Mouse (Mus musculus): ENCODE measurements around the gene Tcea3. TPM values are rescaled to one million over a fixed set of nuclear protein-coding genes. Genes with fewer than 3 reads are reported as not detected.

Gene Tcea3
- polyA plus RNA-seq, 1 experiment from 2014 or later: 3.6 TPM

DNA sequence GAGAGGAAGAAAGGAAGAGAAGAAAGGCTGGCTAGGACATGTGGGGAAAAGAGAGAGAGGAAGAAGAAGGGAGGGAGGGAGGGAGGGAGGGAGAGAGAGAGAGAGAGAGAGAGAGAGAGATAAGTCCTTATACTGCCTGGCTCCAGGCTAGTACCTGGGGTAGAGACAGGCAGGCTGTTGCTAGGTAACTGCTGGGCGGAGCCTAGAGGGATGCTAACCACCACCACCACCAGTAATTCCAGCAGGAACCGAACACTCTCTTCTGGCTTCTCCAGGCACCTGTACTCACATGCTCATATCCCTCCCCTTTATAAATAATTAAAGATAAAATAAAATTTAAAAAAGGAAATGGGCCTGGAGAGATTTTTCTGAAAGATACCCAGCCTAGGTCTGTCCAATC lies 36.3 kb downstream of the Tcea3 start:
- ATAC-seq (ENCODE audit: insufficient number of reproducible peaks, insufficient read depth, low FRiP score, low TSS enrichment, low read depth): no peak
- Histone ChIP-seq H3K4me1 (peaks cover 38% of the 10 kb centered on the region), H3K9me3 (no peaks in the 10 kb centered on the region), H3K4me3 (no peak overlapping the region), H3K9ac (no peak overlapping the region), H3K4me2 (peak overlapping the region; percentile 91), H3K27ac (peak overlapping the region; percentile 94), H3K27me3 (peaks cover 1% of the 10 kb centered on the region), H3K36me3 (peaks cover 18% of the 10 kb centered on the region)
- WGBS: 4% methylated on average over 2 of the region's 2 CpGs

DNA sequence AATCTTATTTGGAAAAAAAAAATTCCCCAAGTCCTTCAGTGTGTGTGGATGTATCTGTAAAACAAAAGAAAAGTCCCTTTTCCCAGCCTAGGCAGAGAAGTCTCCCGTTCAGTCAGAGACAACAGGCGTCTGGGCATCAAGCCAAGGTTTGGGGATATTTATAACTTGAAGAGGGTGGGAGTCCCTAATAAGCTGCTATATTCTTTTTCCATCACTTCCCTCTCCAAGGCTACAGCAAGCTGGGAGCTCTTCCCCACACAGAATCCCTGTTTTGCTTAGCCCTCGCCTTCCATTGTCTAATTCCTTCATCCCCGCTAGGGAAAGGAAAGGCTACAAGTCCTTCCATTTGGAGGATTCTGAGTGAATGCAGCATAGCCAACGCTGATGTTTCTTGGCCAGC lies 36.9 kb downstream of the Tcea3 start, which contains the start of gene Zfp46:
TSS of gene Zfp46 (plus strand) at position 229 of the 400 bp plus-strand sequence.
- Histone ChIP-seq H3K36me3 (peaks cover 24% of the 10 kb centered on the region), H3K9ac (peak within 1 kb of the TSS; percentile 81), H3K9me3 (no peaks in the 10 kb centered on the region), H3K27me3 (peaks cover 8% of the 10 kb centered on the region), H3K4me3 (peak within 1 kb of the TSS; percentile 75), H3K27ac (peak within 1 kb of the TSS; percentile 94), H3K4me2 (peak within 1 kb of the TSS; percentile 91), H3K4me1 (peaks cover 38% of the 10 kb centered on the region)
- ATAC-seq (ENCODE audit: insufficient number of reproducible peaks, insufficient read depth, low FRiP score, low TSS enrichment, low read depth): no peak
- 22% methylated on average over 5 of the region's 5 CpGs for WGBS

DNA sequence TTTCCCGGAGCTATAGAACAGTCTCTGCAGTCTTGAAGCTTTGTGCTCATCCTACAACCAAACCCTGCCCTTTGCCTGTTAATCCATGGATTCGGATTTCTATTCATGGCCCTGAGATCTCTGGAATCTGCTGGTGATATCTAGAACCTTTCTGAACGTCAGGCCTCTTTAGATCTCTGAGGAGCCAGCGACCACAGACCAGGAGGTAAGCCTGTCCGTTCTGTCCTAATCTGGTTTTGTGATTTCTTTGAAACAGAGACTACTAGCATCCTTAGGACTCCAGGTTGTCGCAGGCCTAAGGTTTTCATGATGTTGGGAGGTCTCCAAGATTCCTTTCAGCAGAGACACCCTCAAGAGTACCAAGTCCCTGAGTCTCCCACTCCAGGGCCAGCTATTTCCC lies 37.4 kb downstream of the Tcea3 start:
- no peak; the same call in 1 of the 2 replicates for ATAC-seq (ENCODE audit: insufficient number of reproducible peaks, insufficient read depth, low FRiP score, low TSS enrichment, low read depth)
- H3K27ac ChIP-seq: peak overlapping the region; percentile 94
- 28% methylated on average over 6 of the region's 6 CpGs for WGBS
- peaks cover 38% of the 10 kb centered on the region for H3K4me1 ChIP-seq
- H3K4me2 ChIP-seq: peak overlapping the region; percentile 91
- H3K9ac ChIP-seq: peak overlapping the region; percentile 81
- no peaks in the 10 kb centered on the region for H3K9me3 ChIP-seq
- peaks cover 29% of the 10 kb centered on the region for H3K36me3 ChIP-seq
- peaks cover 12% of the 10 kb centered on the region for H3K27me3 ChIP-seq
- H3K4me3 ChIP-seq: peak overlapping the region; percentile 75

GRCm38 (mm10) chr4:136285348-136285810 lies 37.9 kb downstream of the Tcea3 start:
- H3K4me3 ChIP-seq: peak overlapping the region; percentile 75
- peaks cover 38% of the 10 kb centered on the region for H3K4me1 ChIP-seq
- H3K27me3 ChIP-seq: peaks cover 17% of the 10 kb centered on the region
- H3K27ac ChIP-seq: peak overlapping the region; percentile 94
- H3K9ac ChIP-seq: peak overlapping the region; percentile 81
- peak overlapping the region; percentile 91 for H3K4me2 ChIP-seq
- peak; percentile 94 for ATAC-seq (ENCODE audit: insufficient number of reproducible peaks, insufficient read depth, low FRiP score, low TSS enrichment, low read depth)
- H3K36me3 ChIP-seq: peaks cover 34% of the 10 kb centered on the region
- H3K9me3 ChIP-seq: no peaks in the 10 kb centered on the region
- WGBS: under 1% methylated on average over 25 of the region's 25 CpGs

DNA sequence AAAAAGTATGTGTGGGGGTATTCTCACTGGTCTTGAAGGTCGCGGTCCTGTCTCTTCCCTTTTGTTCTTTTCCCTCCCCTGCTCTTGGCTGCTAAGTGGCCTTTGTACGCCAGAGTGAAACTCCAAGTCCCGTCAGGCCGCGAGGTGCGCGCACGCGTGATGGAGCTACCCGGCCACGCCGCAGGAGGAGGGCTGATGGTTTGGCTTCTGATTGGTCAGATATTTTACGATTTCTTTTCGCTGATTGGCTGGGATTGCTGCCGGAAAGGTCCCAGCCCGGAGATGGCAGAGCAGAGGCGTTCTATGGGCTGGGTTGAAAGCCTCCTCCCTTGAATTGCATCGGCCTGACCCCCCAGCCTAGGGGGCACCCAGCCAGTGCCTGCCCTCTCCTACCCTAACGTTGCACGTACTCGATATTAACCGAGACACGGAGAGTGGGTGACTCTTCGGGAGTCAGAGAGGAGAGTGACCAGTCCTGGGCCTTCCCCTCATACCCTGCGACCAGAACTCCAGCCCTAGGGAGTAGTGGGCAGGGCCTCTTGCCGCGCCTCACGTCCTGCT lies 38.4 kb downstream of the Tcea3 start:
- peak; percentile 79 for ATAC-seq (ENCODE audit: insufficient number of reproducible peaks, insufficient read depth, low FRiP score, low TSS enrichment, low read depth)
- under 1% methylated on average over 29 of the region's 29 CpGs for WGBS
- peak overlapping the region; percentile 75 for H3K4me3 ChIP-seq

DNA sequence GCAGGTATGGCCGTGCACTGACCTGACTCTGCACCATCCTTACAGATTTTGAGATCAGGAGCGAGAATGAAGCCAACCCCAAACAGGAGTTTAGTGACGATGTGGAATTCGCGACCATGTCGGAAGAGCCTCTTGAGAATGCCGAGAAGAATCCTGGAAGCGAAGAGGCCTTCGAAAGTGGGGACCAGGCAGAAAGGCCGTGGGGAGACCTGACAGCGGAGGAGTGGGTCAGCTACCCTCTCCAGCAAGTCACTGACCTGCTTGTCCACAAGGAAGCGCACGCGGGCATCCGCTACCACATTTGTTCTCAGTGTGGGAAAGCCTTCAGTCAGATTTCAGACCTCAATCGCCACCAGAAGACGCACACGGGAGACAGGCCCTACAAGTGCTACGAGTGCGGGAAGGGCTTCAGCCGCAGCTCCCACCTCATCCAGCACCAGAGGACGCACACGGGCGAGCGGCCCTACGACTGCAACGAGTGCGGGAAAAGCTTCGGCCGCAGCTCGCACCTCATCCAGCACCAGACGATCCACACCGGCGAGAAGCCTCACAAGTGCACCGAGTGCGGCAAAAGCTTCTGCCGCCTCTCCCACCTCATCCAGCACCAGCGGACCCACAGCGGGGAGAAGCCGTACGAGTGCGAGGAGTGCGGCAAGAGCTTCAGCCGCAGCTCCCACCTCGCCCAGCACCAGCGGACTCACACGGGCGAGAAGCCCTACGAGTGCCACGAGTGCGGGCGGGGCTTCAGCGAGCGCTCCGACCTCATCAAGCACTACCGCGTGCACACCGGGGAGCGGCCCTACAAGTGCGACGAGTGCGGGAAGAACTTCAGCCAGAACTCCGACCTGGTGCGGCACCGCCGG lies 42.6 kb downstream of the Tcea3 start:
- no peak overlapping the region for H3K27ac ChIP-seq
- no peaks in the 10 kb centered on the region for H3K9me3 ChIP-seq
- peaks cover 77% of the 10 kb centered on the region for H3K36me3 ChIP-seq
- WGBS: 44% methylated on average over 66 of the region's 66 CpGs
- no peak overlapping the region for H3K4me3 ChIP-seq
- H3K4me1 ChIP-seq: peaks cover 13% of the 10 kb centered on the region
- H3K27me3 ChIP-seq: peaks cover 21% of the 10 kb centered on the region
- H3K9ac ChIP-seq: peak overlapping the region; percentile 8; the same call in 1 of the 2 replicates
- no peak for ATAC-seq (ENCODE audit: insufficient number of reproducible peaks, insufficient read depth, low FRiP score, low TSS enrichment, low read depth)
- H3K4me2 ChIP-seq: no peak overlapping the region

More for the DNA sequence above, 38.4 kb downstream of the Tcea3 start:
- H3K36me3 ChIP-seq: peaks cover 39% of the 10 kb centered on the region
- peak overlapping the region; percentile 81 for H3K9ac ChIP-seq
- peaks cover 21% of the 10 kb centered on the region for H3K27me3 ChIP-seq
- peaks cover 38% of the 10 kb centered on the region for H3K4me1 ChIP-seq
- peak overlapping the region; percentile 94 for H3K27ac ChIP-seq
- peak overlapping the region; percentile 91 for H3K4me2 ChIP-seq
- no peaks in the 10 kb centered on the region for H3K9me3 ChIP-seq

- Histone ChIP-seq H3K9ac (peak overlapping the region; percentile 8; the same call in 1 of the 2 replicates), H3K36me3 (peaks cover 78% of the 10 kb centered on the region), H3K4me1 (peaks cover 13% of the 10 kb centered on the region), H3K27ac (no peak overlapping the region), H3K9me3 (no peaks in the 10 kb centered on the region), H3K4me2 (no peak overlapping the region), H3K4me3 (no peak overlapping the region), H3K27me3 (peaks cover 21% of the 10 kb centered on the region)
- no peak for ATAC-seq (ENCODE audit: insufficient number of reproducible peaks, insufficient read depth, low FRiP score, low TSS enrichment, low read depth)
- 68% methylated on average over 39 of the region's 39 CpGs for WGBS
Observed at GRCm38 (mm10) chr4:136290781-136291595, 43.5 kb downstream of the Tcea3 start.

- H3K36me3 ChIP-seq: peaks cover 81% of the 10 kb centered on the region
- no peaks in the 10 kb centered on the region for H3K9me3 ChIP-seq
- no peak overlapping the region for H3K27ac ChIP-seq
- no peak overlapping the region for H3K4me3 ChIP-seq
- H3K4me2 ChIP-seq: no peak overlapping the region
- ATAC-seq (ENCODE audit: insufficient number of reproducible peaks, insufficient read depth, low FRiP score, low TSS enrichment, low read depth): no peak
- H3K4me1 ChIP-seq: peaks cover 8% of the 10 kb centered on the region
- H3K9ac ChIP-seq: no peak overlapping the region
- H3K27me3 ChIP-seq: peaks cover 21% of the 10 kb centered on the region
- 90% methylated on average over 6 of the region's 6 CpGs for WGBS
Observed at GRCm38 (mm10) chr4:136291692-136292091, 44.2 kb downstream of the Tcea3 start.

DNA sequence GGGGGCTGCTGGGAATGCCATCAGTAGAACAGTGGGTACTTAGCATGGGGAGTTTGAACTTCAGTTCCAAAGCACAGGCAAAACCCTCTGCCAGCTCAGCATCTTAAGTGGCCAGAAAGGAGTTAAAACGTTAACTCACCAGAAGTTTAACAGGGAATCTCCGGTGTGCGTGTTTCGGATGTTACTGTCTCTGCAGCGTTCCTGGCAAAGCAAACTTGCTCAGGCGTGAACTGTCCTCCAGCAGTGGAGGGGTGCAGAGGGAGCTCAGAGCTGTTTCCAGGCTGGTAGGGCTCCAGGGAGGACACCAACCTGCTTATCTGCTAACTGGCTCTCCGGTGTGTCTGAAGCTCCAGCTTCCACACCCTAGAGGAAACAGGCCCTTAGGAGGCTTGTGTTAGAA lies 48.4 kb downstream of the Tcea3 start:
- Histone ChIP-seq H3K27me3 (no peaks in the 10 kb centered on the region), H3K4me3 (no peak overlapping the region), H3K27ac (no peak overlapping the region), H3K4me1 (no peaks in the 10 kb centered on the region), H3K4me2 (no peak overlapping the region), H3K36me3 (peaks cover 42% of the 10 kb centered on the region), H3K9me3 (0 out of 2 replicates have a peak, but pooled peaks cover 2% of the 10 kb centered on the region), H3K9ac (no peak overlapping the region)
- WGBS: 66% methylated on average over 7 of the region's 7 CpGs
- ATAC-seq (ENCODE audit: insufficient number of reproducible peaks, insufficient read depth, low FRiP score, low TSS enrichment, low read depth): no peak

- 0 out of 2 replicates have a peak, but pooled peaks cover 2% of the 10 kb centered on the region for H3K9me3 ChIP-seq
- H3K27me3 ChIP-seq: no peaks in the 10 kb centered on the region
- H3K9ac ChIP-seq: no peak overlapping the region
- H3K4me1 ChIP-seq: no peaks in the 10 kb centered on the region
- no peak overlapping the region for H3K4me2 ChIP-seq
- H3K27ac ChIP-seq: no peak overlapping the region
- ATAC-seq (ENCODE audit: insufficient number of reproducible peaks, insufficient read depth, low FRiP score, low TSS enrichment, low read depth): no peak
- no peaks in the 10 kb centered on the region for H3K36me3 ChIP-seq
- H3K4me3 ChIP-seq: no peak overlapping the region
- 81% methylated on average over 4 of the region's 4 CpGs for WGBS
Observed at GRCm38 (mm10) chr4:136302462-136302861, 54.9 kb downstream of the Tcea3 start.

- Histone ChIP-seq H3K4me3 (no peak overlapping the region), H3K9ac (no peak overlapping the region), H3K27me3 (no peaks in the 10 kb centered on the region), H3K4me1 (peaks cover 2% of the 10 kb centered on the region; the same call in 1 of the 2 replicates), H3K27ac (no peak overlapping the region), H3K4me2 (no peak overlapping the region), H3K36me3 (no peaks in the 10 kb centered on the region), H3K9me3 (0 out of 2 replicates have a peak, but pooled peaks cover 2% of the 10 kb centered on the region)
- 48% methylated on average over 2 of the region's 2 CpGs for WGBS
- ATAC-seq (ENCODE audit: insufficient number of reproducible peaks, insufficient read depth, low FRiP score, low TSS enrichment, low read depth): no peak
Observed at GRCm38 (mm10) chr4:136304181-136304580, 56.7 kb downstream of the Tcea3 start.
